Mouse (Mus musculus) cerebellum, adult 2 months (tissue): ENCODE measurements at regions not wholly inside any gene's neighbourhood (a gene's known extent, or its start where the extent isn't known, plus 50 kb on each side); places are given as distances from the start of the nearest gene placed in this dataset.

Source experiments
- CTCF ChIP-seq: fragments of 200-500 bp; IDR thresholded peaks from 2 replicates; pipeline ENCODE4 v1.5.1; 2011; ENCODE audit warnings: low read depth, mild to moderate bottlenecking, control low read depth, low read length, moderate library complexity, borderline replicate concordance; ENCODE audit not compliant: insufficient read depth
- POLR2A ChIP-seq: fragments of 200-500 bp; IDR thresholded peaks from 2 replicates; pipeline ENCODE4 v1.6.1; 2011; ENCODE audit warnings: low read length, control low read depth, borderline replicate concordance; ENCODE audit not compliant: insufficient read depth

DNA sequence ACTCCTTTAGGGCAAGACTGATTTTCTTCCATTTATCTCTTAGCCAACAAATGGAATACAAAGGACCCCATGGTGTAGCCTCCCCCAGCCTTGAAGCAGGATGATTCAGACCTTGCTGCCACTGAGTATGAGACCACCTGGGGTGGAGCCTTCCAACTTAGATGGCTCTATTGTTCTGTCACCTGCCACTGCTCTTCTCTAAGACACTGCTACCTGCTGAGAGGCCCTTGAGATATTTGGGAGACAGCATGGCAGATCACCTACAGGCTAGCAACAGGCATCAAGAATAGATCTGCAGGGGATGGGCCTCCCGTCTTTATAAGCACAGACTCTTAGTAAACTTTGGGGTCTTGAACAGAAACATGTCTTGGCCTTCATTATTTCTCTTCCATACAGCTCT is 219.0 kb upstream of the Ttc14 start:
- TF ChIP-seq CTCF = no peak
- no peak for TF ChIP-seq POLR2A
